Mouse (Mus musculus) hindbrain, embryonic 13.5 days (tissue): ENCODE data around the gene Il17rc. TPM values are rescaled to one million over a fixed set of nuclear protein-coding genes. Genes with fewer than 3 reads are reported as not detected.

Experiments
- microRNA-seq: library from miRNA; unstranded; fragments of <30 nt; microRNA quantifications from one replicate; pipeline ENCODE4, GENCODE M21; 2016
- polyA plus RNA-seq: library from polyadenylated mRNA; unstranded; fragments of >200 nt; fragmentation: Nextera tagmentation; extraction: Ambion mirVana; gene quantifications from 2 replicates; pipeline ENCODE4 v1.2.1, GENCODE M21; 2015

Gene Il17rc
- polyA plus RNA-seq, 1 experiment from 2014 or later, result 2.0 TPM

Small RNAs within 50 kb of the gene (microRNA-seq; reads per million reads assigned to microRNA genes)
- gene Gm23365 (not detected), gene Gm24387 (not detected)

Other genes with a start within 250 kb of the Il17rc start
- gene Mtmr14, start 233.6 kb upstream of the Il17rc start, polyA plus RNA-seq, result 34.7 and 35.5 TPM in 2 replicates
- 1.2 and 1.9 TPM in 2 replicates for gene Cpne9, start 189.1 kb upstream of the Il17rc start, polyA plus RNA-seq
- 17.1 and 17.3 TPM in 2 replicates for gene Brpf1, start 164.3 kb upstream of the Il17rc start, polyA plus RNA-seq
- 8.7 and 9.6 TPM in 2 replicates for gene Ogg1, start 144.5 kb upstream of the Il17rc start, polyA plus RNA-seq
- 79.6 and 86.3 TPM in 2 replicates for gene Camk1, start 127.4 kb upstream of the Il17rc start, polyA plus RNA-seq
- 70.0 and 70.6 TPM in 2 replicates for gene Tada3, start 93.5 kb upstream of the Il17rc start, polyA plus RNA-seq
- gene Arpc4, start 93.3 kb upstream of the Il17rc start, polyA plus RNA-seq, result 416 and 430 TPM in 2 replicates
- gene Ttll3, start 82.2 kb upstream of the Il17rc start, polyA plus RNA-seq, result 11.8 TPM in 2 replicates
- gene Rpusd3, start 52.1 kb upstream of the Il17rc start, polyA plus RNA-seq, result 17.5 and 19.5 TPM in 2 replicates
- gene Cidec, start 35.7 kb upstream of the Il17rc start, polyA plus RNA-seq, result not detected in 2 replicates
- 92.9 and 96.9 TPM in 2 replicates for gene Jagn1, start 28.9 kb upstream of the Il17rc start, polyA plus RNA-seq
- 0.09 and 0.17 TPM in 2 replicates for gene Il17re, start 12.9 kb upstream of the Il17rc start, polyA plus RNA-seq
- gene Creld1, start 11.9 kb downstream of the Il17rc start, polyA plus RNA-seq, result 67.2 and 72.4 TPM in 2 replicates
- 5.3 and 7.1 TPM in 2 replicates for gene Prrt3, start 30.5 kb downstream of the Il17rc start, polyA plus RNA-seq
- 105 and 110 TPM in 2 replicates for gene Emc3, start 60.2 kb downstream of the Il17rc start, polyA plus RNA-seq
- gene Fancd2, start 60.3 kb downstream of the Il17rc start, polyA plus RNA-seq, result 3.0 and 3.2 TPM in 2 replicates
- 0.19 and 0.23 TPM in 2 replicates for gene Fancd2os, start 129.3 kb downstream of the Il17rc start, polyA plus RNA-seq
- gene Brk1, start 133.3 kb downstream of the Il17rc start, polyA plus RNA-seq, result 235 and 248 TPM in 2 replicates
- 65.0 and 68.5 TPM in 2 replicates for gene Vhl, start 152.5 kb downstream of the Il17rc start, polyA plus RNA-seq
- 1.7 and 2.1 TPM in 2 replicates for gene Irak2, start 167.0 kb downstream of the Il17rc start, polyA plus RNA-seq
- 0.72 and 0.83 TPM in 2 replicates for gene Tatdn2, start 225.6 kb downstream of the Il17rc start, polyA plus RNA-seq
- gene Ghrl, start 248.5 kb downstream of the Il17rc start, polyA plus RNA-seq, result 0.29 TPM in 1 of 2 replicates, not detected in the other